Mouse (Mus musculus): ENCODE measurements around the gene Ap2a2. TPM values are rescaled to one million over a fixed set of nuclear protein-coding genes. Genes with fewer than 3 reads are reported as not detected.

Gene Ap2a2
- polyA plus RNA-seq, 1 experiment, result 92.7 TPM

DNA sequence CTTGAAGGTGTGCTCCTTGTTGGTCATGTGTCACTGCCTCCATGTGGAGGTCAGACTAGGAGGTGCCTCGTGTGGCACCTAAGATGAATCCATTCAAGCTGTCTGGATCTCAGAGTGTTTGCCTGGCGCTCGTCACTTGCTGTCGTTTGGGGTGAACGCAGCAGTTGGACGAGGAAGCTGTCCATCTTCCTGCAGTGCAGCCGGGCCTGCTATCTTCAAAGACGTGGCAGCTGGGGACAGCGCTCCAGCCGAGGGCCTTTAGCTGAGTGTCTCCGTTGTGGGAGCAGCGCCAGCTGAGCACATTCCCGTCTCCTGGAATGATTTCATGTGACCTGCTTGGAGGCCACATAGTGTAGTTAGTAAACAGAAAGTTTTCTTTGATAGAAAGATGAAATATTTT is 50.8 kb downstream of the Ap2a2 start:
- H3K79me2 ChIP-seq (ENCODE audit: control insufficient read depth, insufficient read depth), result peaks cover 12% of the 10 kb centered on the region
- H3K36me3 ChIP-seq (ENCODE audit: control insufficient read depth, insufficient read depth), result peaks cover 65% of the 10 kb centered on the region
- H3K4me3 ChIP-seq (ENCODE audit: insufficient read depth, poor library complexity, severe bottlenecking), result no peak overlapping the region
- no peak overlapping the region for H3ac ChIP-seq (ENCODE audit: control insufficient read depth, insufficient read length, low read depth)
- TF ChIP-seq CTCF (IDR thresholded peaks at IDR 0.05; ENCODE audit: control insufficient read depth, insufficient read depth, insufficient read length) (no peak), USF1 (IDR thresholded peaks at IDR 0.05; ENCODE audit: low read depth) (no peak), MYOD1 (IDR thresholded peaks at IDR 0.05; ENCODE audit: control insufficient read depth, insufficient read length, low read depth) (no peak), FOSL1 (IDR thresholded peaks at IDR 0.05; ENCODE audit: insufficient read depth, low read length, poor library complexity, severe bottlenecking) (no peak), MAX (IDR thresholded peaks at IDR 0.05) (no peak), MYOG (IDR thresholded peaks at IDR 0.05; ENCODE audit: control insufficient read depth, extremely low read depth, insufficient read length) (no peak), CEBPB (IDR thresholded peaks at IDR 0.05; ENCODE audit: low read depth) (no peak)
- no peaks in the 10 kb centered on the region for H3K79me3 ChIP-seq (ENCODE audit: low read depth)
- no peaks in the 10 kb centered on the region for H3K27me3 ChIP-seq (ENCODE audit: control insufficient read depth, insufficient read depth, insufficient read length)

GRCm38 (mm10) chr7:141614329-141614832 is 52.4 kb downstream of the Ap2a2 start:
- Histone ChIP-seq H3K79me2 (ENCODE audit: control insufficient read depth, insufficient read depth) (no peaks in the 10 kb centered on the region), H3ac (ENCODE audit: control insufficient read depth, insufficient read length, low read depth) (no peak overlapping the region), H3K27me3 (ENCODE audit: control insufficient read depth, insufficient read depth, insufficient read length) (no peaks in the 10 kb centered on the region), H3K36me3 (ENCODE audit: control insufficient read depth, insufficient read depth) (peaks cover 62% of the 10 kb centered on the region), H3K79me3 (ENCODE audit: low read depth) (no peaks in the 10 kb centered on the region), H3K4me3 (ENCODE audit: insufficient read depth, poor library complexity, severe bottlenecking) (no peak overlapping the region)
- no peak for TF ChIP-seq CTCF (IDR thresholded peaks at IDR 0.05; ENCODE audit: control insufficient read depth, insufficient read depth, insufficient read length)
- no peak for TF ChIP-seq FOSL1 (IDR thresholded peaks at IDR 0.05; ENCODE audit: insufficient read depth, low read length, poor library complexity, severe bottlenecking)
- no peak for TF ChIP-seq MAX (IDR thresholded peaks at IDR 0.05)
- TF ChIP-seq MYOG (IDR thresholded peaks at IDR 0.05; ENCODE audit: control insufficient read depth, extremely low read depth, insufficient read length), result no peak
- no peak for TF ChIP-seq USF1 (IDR thresholded peaks at IDR 0.05; ENCODE audit: low read depth)
- no peak for TF ChIP-seq CEBPB (IDR thresholded peaks at IDR 0.05; ENCODE audit: low read depth)
- no peak for TF ChIP-seq MYOD1 (IDR thresholded peaks at IDR 0.05; ENCODE audit: control insufficient read depth, insufficient read length, low read depth)

- Histone ChIP-seq H3K79me2 (ENCODE audit: control insufficient read depth, insufficient read depth) (no peaks in the 10 kb centered on the region), H3K4me3 (ENCODE audit: insufficient read depth, poor library complexity, severe bottlenecking) (no peak overlapping the region), H3ac (ENCODE audit: control insufficient read depth, insufficient read length, low read depth) (no peak overlapping the region), H3K79me3 (ENCODE audit: low read depth) (no peaks in the 10 kb centered on the region), H3K27me3 (ENCODE audit: control insufficient read depth, insufficient read depth, insufficient read length) (no peaks in the 10 kb centered on the region), H3K36me3 (ENCODE audit: control insufficient read depth, insufficient read depth) (peaks cover 76% of the 10 kb centered on the region)
- no peak for TF ChIP-seq FOSL1 (IDR thresholded peaks at IDR 0.05; ENCODE audit: insufficient read depth, low read length, poor library complexity, severe bottlenecking)
- TF ChIP-seq CTCF (IDR thresholded peaks at IDR 0.05; ENCODE audit: control insufficient read depth, insufficient read depth, insufficient read length), result no peak
- no peak for TF ChIP-seq MAX (IDR thresholded peaks at IDR 0.05)
- no peak for TF ChIP-seq MYOD1 (IDR thresholded peaks at IDR 0.05; ENCODE audit: control insufficient read depth, insufficient read length, low read depth)
- TF ChIP-seq MYOG (IDR thresholded peaks at IDR 0.05; ENCODE audit: control insufficient read depth, extremely low read depth, insufficient read length), result no peak
- TF ChIP-seq USF1 (IDR thresholded peaks at IDR 0.05; ENCODE audit: low read depth), result no peak
- TF ChIP-seq CEBPB (IDR thresholded peaks at IDR 0.05; ENCODE audit: low read depth), result no peak
Measured at GRCm38 (mm10) chr7:141624214-141624613, 62.2 kb downstream of the Ap2a2 start.

DNA sequence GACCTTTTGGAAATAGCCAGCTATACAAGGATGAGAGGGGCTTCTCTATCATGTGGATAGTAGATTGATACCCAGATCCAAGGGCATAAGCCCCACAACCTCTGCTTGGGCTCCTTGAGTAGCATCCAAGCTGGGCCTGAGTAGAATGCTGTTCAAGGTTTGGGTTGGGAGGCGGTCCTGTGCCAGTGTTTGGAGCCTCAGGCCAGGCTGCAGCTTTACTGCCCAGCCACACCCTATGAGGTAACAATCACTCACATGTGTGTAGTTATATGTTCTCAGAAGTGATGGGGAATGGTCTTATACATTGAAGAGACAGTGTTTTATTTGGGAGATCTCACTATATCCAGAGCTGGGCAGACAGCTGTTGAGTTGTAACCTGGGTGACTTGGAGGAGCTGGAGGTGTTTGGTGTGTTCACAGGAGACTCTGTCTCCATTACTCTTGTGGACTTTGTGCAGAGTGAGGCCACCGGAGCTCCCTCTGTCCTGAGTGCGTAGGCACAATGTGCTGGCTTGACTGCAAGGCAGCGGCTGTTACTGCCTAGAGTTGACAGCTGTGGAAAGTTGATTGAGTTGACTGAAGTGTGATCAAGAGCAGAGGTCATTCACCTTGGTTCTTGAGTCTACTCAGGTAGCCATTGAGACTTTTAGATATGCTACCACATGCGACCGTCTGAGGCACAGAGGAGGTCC is 63.3 kb downstream of the Ap2a2 start:
- H3K4me3 ChIP-seq (ENCODE audit: insufficient read depth, poor library complexity, severe bottlenecking), result no peak overlapping the region
- H3ac ChIP-seq (ENCODE audit: control insufficient read depth, insufficient read length, low read depth), result no peak overlapping the region
- no peaks in the 10 kb centered on the region for H3K79me2 ChIP-seq (ENCODE audit: control insufficient read depth, insufficient read depth)
- TF ChIP-seq MYOD1 (IDR thresholded peaks at IDR 0.05; ENCODE audit: control insufficient read depth, insufficient read length, low read depth) (no peak), USF1 (IDR thresholded peaks at IDR 0.05; ENCODE audit: low read depth) (no peak), FOSL1 (IDR thresholded peaks at IDR 0.05; ENCODE audit: insufficient read depth, low read length, poor library complexity, severe bottlenecking) (no peak), CEBPB (IDR thresholded peaks at IDR 0.05; ENCODE audit: low read depth) (no peak), MYOG (IDR thresholded peaks at IDR 0.05; ENCODE audit: control insufficient read depth, extremely low read depth, insufficient read length) (no peak), CTCF (IDR thresholded peaks at IDR 0.05; ENCODE audit: control insufficient read depth, insufficient read depth, insufficient read length) (no peak), MAX (IDR thresholded peaks at IDR 0.05) (no peak)
- peaks cover 77% of the 10 kb centered on the region for H3K36me3 ChIP-seq (ENCODE audit: control insufficient read depth, insufficient read depth)
- H3K79me3 ChIP-seq (ENCODE audit: low read depth), result no peaks in the 10 kb centered on the region
- H3K27me3 ChIP-seq (ENCODE audit: control insufficient read depth, insufficient read depth, insufficient read length), result no peaks in the 10 kb centered on the region

DNA sequence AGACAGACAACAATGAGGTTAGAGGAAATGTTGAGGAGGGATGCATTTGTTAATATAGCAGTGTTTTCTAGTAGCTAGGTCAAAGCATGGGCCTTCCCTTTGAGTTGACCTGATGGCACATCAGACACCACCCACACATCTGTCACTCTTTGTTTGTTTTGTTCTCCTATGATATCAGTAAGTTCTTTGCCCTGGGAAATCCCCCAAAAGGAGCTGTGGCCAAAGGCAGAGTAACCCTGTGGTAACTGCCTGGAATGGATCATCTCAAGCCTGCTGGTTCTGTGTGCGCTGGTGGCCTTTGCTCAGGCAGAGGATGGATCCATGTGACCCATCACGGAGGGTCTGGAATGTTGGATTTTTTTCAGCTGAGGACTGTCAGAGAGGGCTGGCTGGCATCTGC is 66.0 kb downstream of the Ap2a2 start:
- H3K36me3 ChIP-seq (ENCODE audit: control insufficient read depth, insufficient read depth), result peaks cover 77% of the 10 kb centered on the region

More for the DNA sequence above, 66.0 kb downstream of the Ap2a2 start:
- no peak overlapping the region for H3ac ChIP-seq (ENCODE audit: control insufficient read depth, insufficient read length, low read depth)
- no peaks in the 10 kb centered on the region for H3K79me2 ChIP-seq (ENCODE audit: control insufficient read depth, insufficient read depth)
- H3K79me3 ChIP-seq (ENCODE audit: low read depth), result no peaks in the 10 kb centered on the region
- no peaks in the 10 kb centered on the region for H3K27me3 ChIP-seq (ENCODE audit: control insufficient read depth, insufficient read depth, insufficient read length)
- no peak for TF ChIP-seq MYOD1 (IDR thresholded peaks at IDR 0.05; ENCODE audit: control insufficient read depth, insufficient read length, low read depth)
- TF ChIP-seq CEBPB (IDR thresholded peaks at IDR 0.05; ENCODE audit: low read depth), result no peak
- TF ChIP-seq FOSL1 (IDR thresholded peaks at IDR 0.05; ENCODE audit: insufficient read depth, low read length, poor library complexity, severe bottlenecking), result no peak
- TF ChIP-seq MYOG (IDR thresholded peaks at IDR 0.05; ENCODE audit: control insufficient read depth, extremely low read depth, insufficient read length), result no peak
- no peak for TF ChIP-seq CTCF (IDR thresholded peaks at IDR 0.05; ENCODE audit: control insufficient read depth, insufficient read depth, insufficient read length)
- TF ChIP-seq USF1 (IDR thresholded peaks at IDR 0.05; ENCODE audit: low read depth), result no peak
- TF ChIP-seq MAX (IDR thresholded peaks at IDR 0.05), result no peak
- no peak overlapping the region for H3K4me3 ChIP-seq (ENCODE audit: insufficient read depth, poor library complexity, severe bottlenecking)

All from C2C12 (cell line).